8 mouse cellular contexts compared by ENCODE assay signal in the genomic region with DNA sequence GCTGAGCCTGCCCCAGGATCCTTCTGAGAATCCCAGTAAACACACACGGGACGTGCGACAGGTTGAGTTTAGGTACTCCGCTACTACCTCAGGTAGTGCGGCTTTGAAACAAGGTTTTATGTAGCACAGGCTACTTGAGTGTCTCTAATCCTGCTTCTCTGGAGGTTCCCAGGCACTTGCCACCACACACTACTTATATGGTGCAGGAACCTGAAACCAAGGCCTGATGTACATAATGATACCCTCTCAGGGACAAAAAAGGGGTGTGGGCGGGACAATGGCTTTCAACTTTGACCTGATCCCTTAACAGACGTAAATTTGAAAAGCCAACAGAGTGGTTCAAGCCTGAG. TPM values are rescaled to one million over a fixed set of nuclear protein-coding genes. Genes with fewer than 3 reads are reported as not detected.
DNase-seq lines count a peak whose midpoint lies in the region; ATAC-seq and TF ChIP-seq lines count a peak whose summit lies in the region.

No protein-coding gene starts in this region.

- peak overlapping the region; percentile 66 for H3K4me3 ChIP-seq in lung, embryonic 14.5 days (ENCODE audit: low read depth, low read length)
- H3K4me3 ChIP-seq in limb, embryonic 11.5 days (ENCODE audit: low read depth, low read length): peak overlapping the region; percentile 51
- H3K4me3 ChIP-seq in neural tube, embryonic 14.5 days (ENCODE audit: low read depth, low read length): peak overlapping the region; percentile 65

- intact Hi-C loops in left cerebral cortex, postnatal 10 days (cut with DNase I): no loop called here

- TF ChIP-seq CTCF in lung, embryonic 14.5 days (IDR thresholded peaks at IDR 0.05; ENCODE audit: low read depth): no peak

- no peaks in the 10 kb centered on the region for H3K36me3 ChIP-seq in lung, embryonic 14.5 days (ENCODE audit: insufficient read depth)
- no peaks in the 10 kb centered on the region for H3K36me3 ChIP-seq in limb, embryonic 11.5 days (ENCODE audit: control insufficient read depth, insufficient read depth, low read length)
- H3K36me3 ChIP-seq in neural tube, embryonic 14.5 days (ENCODE audit: control insufficient read depth, insufficient read depth, low read length): no peaks in the 10 kb centered on the region

- no peaks in the 10 kb centered on the region for H3K27me3 ChIP-seq in lung, embryonic 14.5 days (ENCODE audit: insufficient read depth, low read length)
- H3K27me3 ChIP-seq in limb, embryonic 11.5 days (ENCODE audit: control insufficient read depth, insufficient read depth, low read length): no peaks in the 10 kb centered on the region
- no peaks in the 10 kb centered on the region for H3K27me3 ChIP-seq in neural tube, embryonic 14.5 days (ENCODE audit: control insufficient read depth, insufficient read depth, low read length)

- WGBS in lung, embryonic 14.5 days: 4% methylated on average over 7 of the region's 7 CpGs
- WGBS in limb, embryonic 11.5 days: 4% methylated on average over 7 of the region's 7 CpGs
- WGBS in neural tube, embryonic 14.5 days: 6% methylated on average over 7 of the region's 7 CpGs

- no peaks in the 10 kb centered on the region for H3K4me1 ChIP-seq in lung, embryonic 14.5 days (ENCODE audit: insufficient read depth)
- no peaks in the 10 kb centered on the region for H3K4me1 ChIP-seq in limb, embryonic 11.5 days (ENCODE audit: control insufficient read depth, insufficient read depth, low read length)
- H3K4me1 ChIP-seq in neural tube, embryonic 14.5 days (ENCODE audit: control insufficient read depth, insufficient read depth, low read length): no peaks in the 10 kb centered on the region

- H3K27ac ChIP-seq in lung, embryonic 14.5 days (ENCODE audit: low read depth): no peak overlapping the region; the same call in 1 of the 2 replicates
- no peak overlapping the region for H3K27ac ChIP-seq in limb, embryonic 11.5 days (replicated peaks; ENCODE audit: low read depth, low read length)
- no peak overlapping the region for H3K27ac ChIP-seq in neural tube, embryonic 14.5 days (ENCODE audit: low read depth, low read length)

- DNase-seq in lung, embryonic 14.5 days: no peak
- DNase-seq in lung, postnatal 36 days: no peak
- DNase-seq in limb, embryonic 11.5 days (ENCODE audit: low spot score): no peak
- no peak for DNase-seq in left cerebral cortex, postnatal 10 days (ENCODE audit: extremely low spot score in 1 of 2, low spot score in 2 of 2)
- no peak for DNase-seq in gastrocnemius, postnatal 10 days
- no peak for DNase-seq in urinary bladder, postnatal 4 days (ENCODE audit: low spot score in 2 of 2)

- H3K4me2 ChIP-seq in lung, embryonic 14.5 days: peak overlapping the region; percentile 94
- H3K4me2 ChIP-seq in limb, embryonic 11.5 days (ENCODE audit: low read depth, severe bottlenecking): peak overlapping the region; percentile 96
- H3K4me2 ChIP-seq in neural tube, embryonic 14.5 days (ENCODE audit: low read depth, low read length): peak overlapping the region; percentile 86

- ATAC-seq in lung, embryonic 14.5 days (ENCODE audit: insufficient read depth): peak; percentile 76
- peak; percentile 63 for ATAC-seq in erythroblast, adult 5-6 weeks (replicated peaks; ENCODE audit: low FRiP score, poor library complexity, severe bottlenecking)
- ATAC-seq in limb, embryonic 11.5 days (ENCODE audit: insufficient number of reproducible peaks, low FRiP score, low TSS enrichment, low read depth): no peak; the same call in 1 of the 2 replicates
- peak; percentile 75 for ATAC-seq in neural tube, embryonic 14.5 days (ENCODE audit: low read depth)

- H3K9ac ChIP-seq in lung, embryonic 14.5 days: peak overlapping the region; percentile 13
- peak overlapping the region; percentile 53; the same call in 1 of the 2 replicates for H3K9ac ChIP-seq in limb, embryonic 11.5 days (ENCODE audit: low read length)
- H3K9ac ChIP-seq in neural tube, embryonic 14.5 days (replicated peaks; ENCODE audit: low read depth, low read length): no peak overlapping the region

- H3K9me3 ChIP-seq in lung, embryonic 14.5 days (ENCODE audit: low read depth, low read length): no peaks in the 10 kb centered on the region
- H3K9me3 ChIP-seq in limb, embryonic 11.5 days (ENCODE audit: control insufficient read depth, low read length): no peaks in the 10 kb centered on the region
- no peaks in the 10 kb centered on the region for H3K9me3 ChIP-seq in neural tube, embryonic 14.5 days (ENCODE audit: control insufficient read depth, low read length)

RNA-seq across cellular contexts. Expression of gene Kif27, which starts 0.4 kb away (rescaled TPM):
- 0.61 and 0.82 TPM in 2 replicates for polyA plus RNA-seq in lung, embryonic 14.5 days (2014; fragmentation: Nextera tagmentation; extraction: Ambion mirVana)
- not detected in 2 replicates for total RNA-seq in erythroblast, adult 5-6 weeks (2015; ENCODE audit: low replicate concordance)
- total RNA-seq in erythroblast, adult 5-6 weeks (2017; ENCODE audit: low replicate concordance): not detected in 2 replicates
- 1.0 and 1.1 TPM in 2 replicates for polyA plus RNA-seq in limb, embryonic 11.5 days (2014; fragmentation: Nextera tagmentation; extraction: Ambion mirVana)
- 1.9 and 2.3 TPM in 2 replicates for polyA plus RNA-seq in neural tube, embryonic 14.5 days (2014; fragmentation: Nextera tagmentation; extraction: Ambion mirVana)
- total RNA-seq in left cerebral cortex, postnatal 10 days (2021): 1 to 10 TPM; 2.0 to 3.6 TPM
- total RNA-seq in gastrocnemius, postnatal 10 days (2021): under 1 TPM; 0.33 to 0.34 TPM

RNA-seq across cellular contexts. Expression of gene 2210016F16Rik, which starts 25.7 kb away (rescaled TPM):
- polyA plus RNA-seq in lung, embryonic 14.5 days (2014; fragmentation: Nextera tagmentation; extraction: Ambion mirVana): 34.0 and 34.2 TPM in 2 replicates
- total RNA-seq in erythroblast, adult 5-6 weeks (2015; ENCODE audit: low replicate concordance): 4.8 and 6.7 TPM in 2 replicates
- total RNA-seq in erythroblast, adult 5-6 weeks (2017; ENCODE audit: low replicate concordance): 2.2 and 3.1 TPM in 2 replicates
- polyA plus RNA-seq in limb, embryonic 11.5 days (2014; fragmentation: Nextera tagmentation; extraction: Ambion mirVana): 21.0 and 22.5 TPM in 2 replicates
- 24.5 TPM in 2 replicates for polyA plus RNA-seq in neural tube, embryonic 14.5 days (2014; fragmentation: Nextera tagmentation; extraction: Ambion mirVana)
- total RNA-seq in left cerebral cortex, postnatal 10 days (2021): 1 to 10 TPM; 4.7 to 5.6 TPM
- total RNA-seq in gastrocnemius, postnatal 10 days (2021): 10 to 100 TPM; 11.5 to 11.9 TPM

RNA-seq across cellular contexts. Expression of gene Rmi1, which starts 42.8 kb away (rescaled TPM):
- 25.7 and 28.8 TPM in 2 replicates for polyA plus RNA-seq in lung, embryonic 14.5 days (2014; fragmentation: Nextera tagmentation; extraction: Ambion mirVana)
- 12.7 and 15.8 TPM in 2 replicates for total RNA-seq in erythroblast, adult 5-6 weeks (2015; ENCODE audit: low replicate concordance)
- total RNA-seq in erythroblast, adult 5-6 weeks (2017; ENCODE audit: low replicate concordance): 10.2 and 10.5 TPM in 2 replicates
- polyA plus RNA-seq in limb, embryonic 11.5 days (2014; fragmentation: Nextera tagmentation; extraction: Ambion mirVana): 33.2 and 35.7 TPM in 2 replicates
- 27.3 and 28.8 TPM in 2 replicates for polyA plus RNA-seq in neural tube, embryonic 14.5 days (2014; fragmentation: Nextera tagmentation; extraction: Ambion mirVana)
- total RNA-seq in left cerebral cortex, postnatal 10 days (2021): 10 to 100 TPM; 14.5 to 14.7 TPM
- 1 to 10 TPM; 6.5 to 7.8 TPM for total RNA-seq in gastrocnemius, postnatal 10 days (2021)

RNA-seq across cellular contexts. Expression of gene Hnrnpk, which starts 43.9 kb away (rescaled TPM):
- 1,795 and 1,797 TPM in 2 replicates for polyA plus RNA-seq in lung, embryonic 14.5 days (2014; fragmentation: Nextera tagmentation; extraction: Ambion mirVana)
- total RNA-seq in erythroblast, adult 5-6 weeks (2015; ENCODE audit: low replicate concordance): 213 and 264 TPM in 2 replicates
- total RNA-seq in erythroblast, adult 5-6 weeks (2017; ENCODE audit: low replicate concordance): 500 and 598 TPM in 2 replicates
- polyA plus RNA-seq in limb, embryonic 11.5 days (2014; fragmentation: Nextera tagmentation; extraction: Ambion mirVana): 2,216 and 2,331 TPM in 2 replicates
- polyA plus RNA-seq in neural tube, embryonic 14.5 days (2014; fragmentation: Nextera tagmentation; extraction: Ambion mirVana): 1,230 and 1,490 TPM in 2 replicates
- 100 to 1,000 TPM; 729 to 758 TPM for total RNA-seq in left cerebral cortex, postnatal 10 days (2021)
- 100 to 1,000 TPM; 504 to 564 TPM for total RNA-seq in gastrocnemius, postnatal 10 days (2021)
